Mouse (Mus musculus): Measurements from ENCODE around the gene 2900011O08Rik. TPM values are rescaled to one million over a fixed set of nuclear protein-coding genes. Genes with fewer than 3 reads are reported as not detected.

Gene 2900011O08Rik
- polyA plus RNA-seq (2015; fragmentation: Nextera tagmentation; extraction: Ambion mirVana) = 70.1 and 83.2 TPM in 2 replicates

- Histone ChIP-seq H3K9ac (peak within 1 kb of the TSS; percentile 88), H3K27ac (peak within 1 kb of the TSS; percentile 93), H3K36me3 (ENCODE audit: poor library complexity, severe bottlenecking) (no peaks in the 10 kb centered on the region), H3K4me1 (peaks cover 19% of the 10 kb centered on the region), H3K9me3 (replicated peaks) (no peaks in the 10 kb centered on the region), H3K4me3 (peak within 1 kb of the TSS; percentile 66), H3K4me2 (peak within 1 kb of the TSS; percentile 70), H3K27me3 (no peaks in the 10 kb centered on the region)
- peak; percentile 90 for ATAC-seq
- under 1% methylated on average over 31 of the region's 31 CpGs for WGBS
Observed at GRCm38 (mm10) chr16:13986574-13987478, at the start of gene 2900011O08Rik, which contains the start of gene Ifitm7. 2900011O08Rik (plus strand) TSS chr16:13986604. Ifitm7 (minus strand) TSS chr16:13986888.

GRCm38 (mm10) chr16:13940139-13940846 is 46.1 kb upstream of the 2900011O08Rik start:
- Histone ChIP-seq H3K9ac (peak overlapping the region; percentile 74), H3K4me1 (0 out of 2 replicates have a peak, but pooled peaks cover 9% of the 10 kb centered on the region), H3K27me3 (peaks cover 15% of the 10 kb centered on the region; the same call in 1 of the 2 replicates), H3K9me3 (replicated peaks) (no peaks in the 10 kb centered on the region), H3K4me3 (peak overlapping the region; percentile 61), H3K27ac (no peak overlapping the region), H3K36me3 (ENCODE audit: poor library complexity, severe bottlenecking) (no peaks in the 10 kb centered on the region), H3K4me2 (peak overlapping the region; percentile 97)
- ATAC-seq = peak; percentile 99
- 4% methylated on average over 28 of the region's 28 CpGs for WGBS

GRCm38 (mm10) chr16:13940847-13941395 is 45.5 kb upstream of the 2900011O08Rik start:
- 3% methylated on average over 34 of the region's 34 CpGs for WGBS
- H3K27ac ChIP-seq = no peak overlapping the region

GRCm38 (mm10) chr16:13944178-13944577 is 42.2 kb upstream of the 2900011O08Rik start:
- Histone ChIP-seq H3K9me3 (replicated peaks) (no peaks in the 10 kb centered on the region), H3K36me3 (ENCODE audit: poor library complexity, severe bottlenecking) (no peaks in the 10 kb centered on the region), H3K4me2 (no peak overlapping the region), H3K9ac (no peak overlapping the region), H3K4me3 (no peak overlapping the region), H3K4me1 (0 out of 2 replicates have a peak, but pooled peaks cover 9% of the 10 kb centered on the region), H3K27me3 (peaks cover 15% of the 10 kb centered on the region; the same call in 1 of the 2 replicates), H3K27ac (no peak overlapping the region)
- WGBS = 65% methylated on average over 4 of the region's 4 CpGs
- ATAC-seq = no peak

More at GRCm38 (mm10) chr16:13940847-13941395, 45.5 kb upstream of the 2900011O08Rik start:
- ATAC-seq = peak; percentile 79
- Histone ChIP-seq H3K27me3 (peaks cover 15% of the 10 kb centered on the region; the same call in 1 of the 2 replicates), H3K9ac (peak overlapping the region; percentile 74), H3K4me1 (0 out of 2 replicates have a peak, but pooled peaks cover 9% of the 10 kb centered on the region), H3K4me2 (peak overlapping the region; percentile 97), H3K9me3 (replicated peaks) (no peaks in the 10 kb centered on the region), H3K36me3 (ENCODE audit: poor library complexity, severe bottlenecking) (no peaks in the 10 kb centered on the region), H3K4me3 (peak overlapping the region; percentile 61)

GRCm38 (mm10) chr16:13944752-13945151 is 41.7 kb upstream of the 2900011O08Rik start:
- no peak for ATAC-seq
- H3K27me3 ChIP-seq = peaks cover 15% of the 10 kb centered on the region; the same call in 1 of the 2 replicates
- H3K27ac ChIP-seq = no peak overlapping the region
- no peaks in the 10 kb centered on the region for H3K36me3 ChIP-seq (ENCODE audit: poor library complexity, severe bottlenecking)
- no peak overlapping the region for H3K4me2 ChIP-seq
- 89% methylated on average over 5 of the region's 5 CpGs for WGBS
- H3K4me1 ChIP-seq = 0 out of 2 replicates have a peak, but pooled peaks cover 9% of the 10 kb centered on the region
- H3K9ac ChIP-seq = no peak overlapping the region
- H3K9me3 ChIP-seq (replicated peaks) = no peaks in the 10 kb centered on the region
- no peak overlapping the region for H3K4me3 ChIP-seq

- Histone ChIP-seq H3K4me1 (0 out of 2 replicates have a peak, but pooled peaks cover 9% of the 10 kb centered on the region), H3K4me3 (no peak overlapping the region), H3K27ac (no peak overlapping the region), H3K9me3 (replicated peaks) (no peaks in the 10 kb centered on the region), H3K9ac (no peak overlapping the region), H3K36me3 (ENCODE audit: poor library complexity, severe bottlenecking) (no peaks in the 10 kb centered on the region), H3K4me2 (no peak overlapping the region), H3K27me3 (peaks cover 15% of the 10 kb centered on the region; the same call in 1 of the 2 replicates)
- no peak for ATAC-seq
- 88% methylated on average over 4 of the region's 4 CpGs for WGBS
Observed at GRCm38 (mm10) chr16:13945153-13945552, 41.3 kb upstream of the 2900011O08Rik start.

- H3K36me3 ChIP-seq (ENCODE audit: poor library complexity, severe bottlenecking) = no peaks in the 10 kb centered on the region
- no peak overlapping the region for H3K9ac ChIP-seq
- 0 out of 2 replicates have a peak, but pooled peaks cover 12% of the 10 kb centered on the region for H3K27me3 ChIP-seq
- no peak overlapping the region for H3K4me3 ChIP-seq
- 92% methylated on average over 1 of the region's 1 CpGs for WGBS
- H3K27ac ChIP-seq = no peak overlapping the region
- H3K9me3 ChIP-seq (replicated peaks) = no peaks in the 10 kb centered on the region
- no peak for ATAC-seq
- 0 out of 2 replicates have a peak, but pooled peaks cover under 1% of the 10 kb centered on the region for H3K4me1 ChIP-seq
- no peak overlapping the region for H3K4me2 ChIP-seq
Observed at GRCm38 (mm10) chr16:13946306-13946705, 40.1 kb upstream of the 2900011O08Rik start.

GRCm38 (mm10) chr16:13951245-13951644 is 35.2 kb upstream of the 2900011O08Rik start:
- Histone ChIP-seq H3K4me1 (no peaks in the 10 kb centered on the region), H3K36me3 (ENCODE audit: poor library complexity, severe bottlenecking) (no peaks in the 10 kb centered on the region), H3K9me3 (replicated peaks) (no peaks in the 10 kb centered on the region), H3K27me3 (no peaks in the 10 kb centered on the region), H3K27ac (no peak overlapping the region), H3K4me2 (no peak overlapping the region), H3K9ac (no peak overlapping the region), H3K4me3 (no peak overlapping the region)
- no peak for ATAC-seq
- WGBS = 62% methylated on average over 3 of the region's 3 CpGs

- no peak overlapping the region for H3K4me3 ChIP-seq
- no peaks in the 10 kb centered on the region for H3K27me3 ChIP-seq
- H3K9ac ChIP-seq = no peak overlapping the region
- H3K27ac ChIP-seq = no peak overlapping the region
- H3K36me3 ChIP-seq (ENCODE audit: poor library complexity, severe bottlenecking) = no peaks in the 10 kb centered on the region
- no peaks in the 10 kb centered on the region for H3K9me3 ChIP-seq (replicated peaks)
- no peak for ATAC-seq
- H3K4me2 ChIP-seq = no peak overlapping the region
- WGBS = 27% methylated on average over 1 of the region's 1 CpGs
- H3K4me1 ChIP-seq = no peaks in the 10 kb centered on the region
Observed at GRCm38 (mm10) chr16:13962053-13962452, 24.4 kb upstream of the 2900011O08Rik start.

- Histone ChIP-seq H3K4me2 (no peak overlapping the region), H3K9me3 (replicated peaks) (no peaks in the 10 kb centered on the region), H3K27ac (no peak overlapping the region), H3K4me3 (no peak overlapping the region), H3K36me3 (ENCODE audit: poor library complexity, severe bottlenecking) (no peaks in the 10 kb centered on the region), H3K9ac (no peak overlapping the region), H3K27me3 (no peaks in the 10 kb centered on the region), H3K4me1 (no peaks in the 10 kb centered on the region)
- ATAC-seq = no peak
- 93% methylated on average over 1 of the region's 1 CpGs for WGBS
Observed at GRCm38 (mm10) chr16:13969096-13969495, 17.3 kb upstream of the 2900011O08Rik start.

GRCm38 (mm10) chr16:13972051-13972450 is 14.4 kb upstream of the 2900011O08Rik start:
- Histone ChIP-seq H3K36me3 (ENCODE audit: poor library complexity, severe bottlenecking) (no peaks in the 10 kb centered on the region), H3K9ac (no peak overlapping the region), H3K27ac (no peak overlapping the region), H3K4me1 (no peaks in the 10 kb centered on the region), H3K9me3 (replicated peaks) (0 out of 2 replicates have a peak, but pooled peaks cover 3% of the 10 kb centered on the region), H3K4me3 (no peak overlapping the region), H3K27me3 (no peaks in the 10 kb centered on the region), H3K4me2 (no peak overlapping the region)
- 88% methylated on average over 8 of the region's 8 CpGs for WGBS
- no peak for ATAC-seq
